Mouse (Mus musculus): ENCODE measurements at regions not wholly inside any gene's neighbourhood (a gene's known extent, or its start where the extent isn't known, plus 50 kb on each side); places are given as distances from the start of the nearest gene placed in this dataset.

DNA sequence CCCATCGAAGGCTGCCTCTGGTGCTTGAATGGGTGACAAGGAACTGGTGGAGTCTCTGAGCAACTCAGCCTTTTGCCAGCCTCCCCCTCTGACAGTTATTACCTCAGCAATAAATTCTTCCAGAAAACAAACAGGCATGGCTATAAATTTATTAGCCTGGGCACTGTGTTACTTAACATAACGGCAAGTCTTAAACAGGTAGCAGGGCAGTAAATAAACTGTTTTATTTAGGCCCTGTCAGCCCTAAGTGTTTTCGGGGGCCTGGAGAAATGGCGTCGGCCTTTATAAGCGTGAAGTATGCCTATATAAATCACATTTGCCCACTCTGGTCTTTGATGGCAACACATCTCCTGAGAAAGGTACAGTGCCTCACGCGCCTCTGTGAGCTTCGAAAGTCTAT lies 159.6 kb downstream of the 3110018I06Rik start:
- H3K27ac ChIP-seq (ENCODE audit: low read depth, low read length), result no peak overlapping the region
- no peaks in the 10 kb centered on the region for H3K4me1 ChIP-seq (replicated peaks; ENCODE audit: control insufficient read depth, insufficient read depth, low read length)
- H3K9ac ChIP-seq (ENCODE audit: low read depth, low read length), result no peak overlapping the region
- H3K27me3 ChIP-seq (replicated peaks; ENCODE audit: control insufficient read depth, insufficient read depth, low read length), result no peaks in the 10 kb centered on the region
- WGBS, result 87% methylated on average over 9 of the region's 9 CpGs
- no peaks in the 10 kb centered on the region for H3K36me3 ChIP-seq (ENCODE audit: control insufficient read depth, insufficient read depth, low read length)
- ATAC-seq (replicated peaks; ENCODE audit: low FRiP score) (no peak), DNase-seq (ENCODE audit: low spot score) (no peak)
- H3K4me2 ChIP-seq, result no peak overlapping the region
- H3K4me3 ChIP-seq (ENCODE audit: low read depth, low read length), result no peak overlapping the region
- no peaks in the 10 kb centered on the region for H3K9me3 ChIP-seq (ENCODE audit: control insufficient read depth, low read length)

DNA sequence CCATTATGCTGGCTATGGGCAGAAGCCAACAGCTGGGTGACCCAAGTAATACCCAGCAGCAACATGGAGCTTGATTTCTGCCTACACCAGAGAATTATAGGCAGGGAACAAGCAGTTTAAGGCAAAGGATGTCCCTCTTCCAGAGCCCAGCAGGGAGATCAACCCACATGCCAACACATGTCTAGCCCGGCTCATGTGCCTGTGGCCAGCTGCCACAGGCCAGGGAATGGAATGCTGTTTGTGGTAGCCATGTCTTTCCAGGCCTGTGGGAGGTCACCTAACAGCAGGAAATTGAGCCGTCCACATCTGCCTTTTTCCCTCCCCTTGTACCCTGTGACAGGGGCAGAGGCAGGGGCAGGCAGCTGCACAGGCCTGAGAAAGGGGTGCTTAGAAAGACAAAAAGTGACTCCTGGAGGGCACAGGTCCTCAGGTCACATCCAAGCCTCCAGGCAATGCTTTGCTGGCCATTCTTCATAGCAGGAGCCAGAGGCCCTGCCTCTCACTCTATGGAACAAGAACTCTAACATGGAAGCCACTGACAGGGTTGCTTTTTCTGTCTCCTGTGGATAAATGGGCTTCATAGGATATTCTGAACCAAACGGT lies 163.8 kb downstream of the 3110018I06Rik start:
- no peak overlapping the region for H3K27ac ChIP-seq (ENCODE audit: low read depth, low read length)
- DNase-seq (ENCODE audit: low spot score) (no peak), ATAC-seq (replicated peaks; ENCODE audit: low FRiP score) (no peak)
- H3K9ac ChIP-seq (ENCODE audit: low read depth, low read length), result no peak overlapping the region
- 48% methylated on average over 3 of the region's 3 CpGs for whole genome bisulfite sequencing
- no peaks in the 10 kb centered on the region for H3K27me3 ChIP-seq (replicated peaks; ENCODE audit: control insufficient read depth, insufficient read depth, low read length)
- H3K4me2 ChIP-seq, result no peak overlapping the region
- H3K4me3 ChIP-seq (ENCODE audit: low read depth, low read length), result no peak overlapping the region
- H3K4me1 ChIP-seq (replicated peaks; ENCODE audit: control insufficient read depth, insufficient read depth, low read length), result no peaks in the 10 kb centered on the region
- no peaks in the 10 kb centered on the region for H3K9me3 ChIP-seq (ENCODE audit: control insufficient read depth, low read length)
- H3K36me3 ChIP-seq (ENCODE audit: control insufficient read depth, insufficient read depth, low read length), result no peaks in the 10 kb centered on the region

DNA sequence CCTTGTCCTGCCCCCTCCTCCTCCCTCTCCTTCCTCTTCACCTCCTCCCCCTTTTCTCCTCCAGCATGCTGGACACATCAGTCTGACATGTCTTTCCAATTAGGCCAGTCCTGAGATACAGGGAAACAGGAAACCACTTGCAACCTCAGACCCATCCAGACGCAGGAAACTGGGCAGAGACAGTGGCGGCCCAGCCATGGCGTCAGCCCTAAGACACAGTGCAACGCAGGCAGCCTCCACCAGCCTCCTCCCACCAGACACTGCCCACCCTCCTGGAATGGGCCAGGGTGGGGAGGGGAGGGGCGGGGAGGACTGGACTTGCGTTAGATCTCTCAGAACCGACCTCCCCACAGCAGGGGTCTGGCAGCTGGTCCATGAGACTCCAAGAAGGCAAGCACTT lies 164.7 kb downstream of the 3110018I06Rik start:
- Histone ChIP-seq H3K9ac (ENCODE audit: low read depth, low read length) (no peak overlapping the region), H3K36me3 (ENCODE audit: control insufficient read depth, insufficient read depth, low read length) (no peaks in the 10 kb centered on the region), H3K27me3 (replicated peaks; ENCODE audit: control insufficient read depth, insufficient read depth, low read length) (no peaks in the 10 kb centered on the region), H3K27ac (ENCODE audit: low read depth, low read length) (no peak overlapping the region), H3K4me1 (replicated peaks; ENCODE audit: control insufficient read depth, insufficient read depth, low read length) (no peaks in the 10 kb centered on the region), H3K9me3 (ENCODE audit: control insufficient read depth, low read length) (no peaks in the 10 kb centered on the region), H3K4me2 (no peak overlapping the region), H3K4me3 (ENCODE audit: low read depth, low read length) (no peak overlapping the region)
- peak; percentile 35 for DNase-seq (ENCODE audit: low spot score)
- 21% methylated on average over 7 of the region's 7 CpGs for WGBS
- ATAC-seq (replicated peaks; ENCODE audit: low FRiP score), result peak; percentile 31; the same call in 1 of the 2 replicates

DNA sequence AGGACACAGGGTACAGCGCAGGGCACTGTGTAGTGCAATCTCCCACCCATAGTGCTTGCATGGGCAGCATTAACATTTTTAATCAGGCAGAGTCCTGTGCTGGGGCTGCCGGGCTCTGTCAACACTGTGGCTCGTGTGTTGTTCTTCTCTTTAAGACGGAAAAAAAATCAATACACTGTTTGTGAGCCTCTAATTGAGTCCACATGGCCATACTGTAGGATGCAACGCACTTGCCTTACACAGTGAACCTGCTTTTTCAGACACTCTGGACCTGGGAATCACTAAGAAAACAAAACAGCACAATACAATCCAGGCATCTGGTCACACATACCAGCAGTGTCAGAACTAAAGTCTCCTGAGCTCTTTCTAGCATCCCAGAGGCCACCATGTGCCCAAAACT lies 168.4 kb downstream of the 3110018I06Rik start:
- ATAC-seq (replicated peaks; ENCODE audit: low FRiP score), result no peak
- Histone ChIP-seq H3K4me3 (ENCODE audit: low read depth, low read length) (no peak overlapping the region), H3K36me3 (ENCODE audit: control insufficient read depth, insufficient read depth, low read length) (no peaks in the 10 kb centered on the region), H3K4me1 (replicated peaks; ENCODE audit: control insufficient read depth, insufficient read depth, low read length) (no peaks in the 10 kb centered on the region), H3K9ac (ENCODE audit: low read depth, low read length) (no peak overlapping the region), H3K27me3 (replicated peaks; ENCODE audit: control insufficient read depth, insufficient read depth, low read length) (no peaks in the 10 kb centered on the region), H3K9me3 (ENCODE audit: control insufficient read depth, low read length) (no peaks in the 10 kb centered on the region), H3K27ac (ENCODE audit: low read depth, low read length) (no peak overlapping the region), H3K4me2 (no peak overlapping the region)
- no peak for DNase-seq (ENCODE audit: low spot score)
- WGBS, result 51% methylated on average over 5 of the region's 5 CpGs

DNA sequence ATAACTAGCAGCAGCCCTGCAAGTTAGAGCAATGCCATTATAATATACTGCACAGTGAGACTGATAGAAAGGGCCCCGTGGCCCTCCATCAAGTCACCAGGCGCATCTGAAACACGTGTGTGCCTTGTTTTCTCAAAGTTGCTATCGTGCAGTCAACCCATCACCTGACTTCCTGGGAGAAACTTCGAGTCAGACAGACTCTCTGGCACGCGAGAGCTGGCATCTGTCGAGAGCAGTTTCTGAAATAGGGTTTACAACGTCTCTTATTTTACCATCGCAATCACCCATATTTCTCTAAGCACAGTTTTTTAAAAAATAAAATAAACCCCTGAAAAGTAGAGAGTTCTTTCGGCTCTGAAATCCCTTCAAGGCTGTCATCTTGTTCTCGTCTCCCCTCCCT lies 169.8 kb downstream of the 3110018I06Rik start:
- Histone ChIP-seq H3K36me3 (ENCODE audit: control insufficient read depth, insufficient read depth, low read length) (no peaks in the 10 kb centered on the region), H3K4me2 (no peak overlapping the region), H3K4me3 (ENCODE audit: low read depth, low read length) (no peak overlapping the region), H3K4me1 (replicated peaks; ENCODE audit: control insufficient read depth, insufficient read depth, low read length) (no peaks in the 10 kb centered on the region), H3K9me3 (ENCODE audit: control insufficient read depth, low read length) (no peaks in the 10 kb centered on the region), H3K27me3 (replicated peaks; ENCODE audit: control insufficient read depth, insufficient read depth, low read length) (no peaks in the 10 kb centered on the region), H3K27ac (ENCODE audit: low read depth, low read length) (no peak overlapping the region), H3K9ac (ENCODE audit: low read depth, low read length) (no peak overlapping the region)
- DNase-seq (ENCODE audit: low spot score) (no peak), ATAC-seq (replicated peaks; ENCODE audit: low FRiP score) (no peak)
- 84% methylated on average over 12 of the region's 12 CpGs for WGBS

DNA sequence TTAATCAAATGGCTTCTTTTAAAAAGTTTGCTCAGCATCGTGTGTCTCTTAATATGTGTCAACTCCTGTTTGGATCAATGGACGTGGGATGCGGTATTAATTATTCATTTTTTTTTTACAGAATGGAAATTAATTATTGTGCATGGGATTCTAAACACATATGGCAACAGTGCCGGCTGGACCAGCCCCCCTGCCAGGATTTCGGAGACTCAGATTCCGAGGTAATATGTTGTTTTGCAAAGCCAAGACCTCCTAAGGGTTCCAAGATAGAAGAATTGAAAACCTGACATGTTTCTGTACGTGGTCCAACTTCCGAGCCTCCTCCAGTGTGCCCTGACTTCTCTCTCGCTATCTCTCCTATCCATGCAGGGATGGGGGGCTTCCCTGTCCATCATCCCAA lies 170.4 kb downstream of the 3110018I06Rik start:
- ATAC-seq (replicated peaks; ENCODE audit: low FRiP score) (no peak), DNase-seq (ENCODE audit: low spot score) (no peak)
- no peaks in the 10 kb centered on the region for H3K9me3 ChIP-seq (ENCODE audit: control insufficient read depth, low read length)
- H3K36me3 ChIP-seq (ENCODE audit: control insufficient read depth, insufficient read depth, low read length), result no peaks in the 10 kb centered on the region
- H3K9ac ChIP-seq (ENCODE audit: low read depth, low read length), result no peak overlapping the region
- no peak overlapping the region for H3K4me3 ChIP-seq (ENCODE audit: low read depth, low read length)
- H3K4me1 ChIP-seq (replicated peaks; ENCODE audit: control insufficient read depth, insufficient read depth, low read length), result no peaks in the 10 kb centered on the region
- H3K27ac ChIP-seq (ENCODE audit: low read depth, low read length), result no peak overlapping the region
- no peaks in the 10 kb centered on the region for H3K27me3 ChIP-seq (replicated peaks; ENCODE audit: control insufficient read depth, insufficient read depth, low read length)
- 83% methylated on average over 9 of the region's 9 CpGs for WGBS
- no peak overlapping the region for H3K4me2 ChIP-seq

DNA sequence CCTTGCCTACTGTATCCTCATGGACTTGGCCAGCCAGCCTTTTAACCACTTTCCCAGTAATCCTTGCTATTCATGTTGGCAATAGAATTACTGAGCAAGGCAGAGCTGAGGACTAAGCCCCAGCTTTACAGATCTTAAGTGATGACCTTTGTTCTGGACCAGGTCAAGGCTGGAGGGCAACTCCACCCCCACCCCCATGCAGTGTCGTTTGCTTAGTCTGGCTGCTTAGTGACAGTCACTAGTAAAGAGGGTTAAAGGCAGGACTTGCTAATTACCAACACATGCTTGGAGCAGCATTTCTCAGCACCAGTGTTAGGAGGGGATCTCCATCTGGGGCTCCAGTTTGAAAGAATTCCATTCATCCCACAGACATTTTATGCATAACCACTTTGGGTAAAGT lies 174.2 kb downstream of the 3110018I06Rik start:
- no peak for ATAC-seq (replicated peaks; ENCODE audit: low FRiP score)
- DNase-seq (ENCODE audit: low spot score), result no peak
- Histone ChIP-seq H3K4me3 (ENCODE audit: low read depth, low read length) (no peak overlapping the region), H3K27ac (ENCODE audit: low read depth, low read length) (no peak overlapping the region), H3K4me1 (replicated peaks; ENCODE audit: control insufficient read depth, insufficient read depth, low read length) (no peaks in the 10 kb centered on the region), H3K36me3 (ENCODE audit: control insufficient read depth, insufficient read depth, low read length) (no peaks in the 10 kb centered on the region), H3K4me2 (no peak overlapping the region), H3K9me3 (ENCODE audit: control insufficient read depth, low read length) (no peaks in the 10 kb centered on the region), H3K9ac (ENCODE audit: low read depth, low read length) (no peak overlapping the region), H3K27me3 (replicated peaks; ENCODE audit: control insufficient read depth, insufficient read depth, low read length) (no peaks in the 10 kb centered on the region)
- WGBS, result 17% methylated on average over 1 of the region's 1 CpGs

DNA sequence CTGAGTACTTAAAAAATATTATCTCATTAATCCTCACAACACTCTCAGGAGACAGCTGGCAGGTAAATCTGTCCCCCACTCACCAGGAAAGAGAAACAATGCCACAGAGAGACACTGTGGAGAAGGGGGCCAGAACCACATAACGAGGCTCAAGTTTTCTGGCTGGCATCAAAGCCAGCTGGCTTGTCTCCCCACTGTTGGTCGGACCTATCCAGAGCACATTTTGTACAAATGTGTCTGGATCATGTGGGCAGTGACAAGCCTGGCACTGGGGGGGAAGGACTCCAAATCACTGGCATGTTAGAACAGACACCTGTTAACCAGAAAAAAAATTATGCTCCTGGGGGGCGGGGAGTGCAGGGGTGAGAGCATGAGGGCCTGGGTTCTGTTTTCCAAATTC lies 179.4 kb downstream of the 3110018I06Rik start:
- 76% methylated on average over 3 of the region's 3 CpGs for WGBS

DNA sequence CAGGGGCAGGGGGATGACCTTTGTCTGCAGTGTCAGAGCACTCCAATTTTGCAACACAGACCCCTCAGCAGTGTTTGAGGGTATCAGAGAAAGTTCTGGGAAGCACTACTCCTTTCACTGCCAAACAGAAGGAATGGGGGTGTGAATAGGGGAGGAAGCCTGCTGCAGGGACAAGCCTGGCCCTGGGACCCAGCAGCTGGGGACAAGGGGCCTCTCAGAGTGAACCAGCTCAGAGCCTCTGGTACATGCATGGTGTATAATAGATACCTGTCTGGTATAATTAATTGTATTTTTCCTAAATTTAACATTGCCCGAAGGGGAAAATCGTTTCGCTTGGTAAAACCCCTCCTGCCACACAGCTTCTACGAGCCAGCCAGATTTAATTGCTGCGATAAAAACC lies 180.6 kb downstream of the 3110018I06Rik start:
- H3K4me1 ChIP-seq (replicated peaks; ENCODE audit: control insufficient read depth, insufficient read depth, low read length), result no peaks in the 10 kb centered on the region
- WGBS, result 78% methylated on average over 5 of the region's 5 CpGs
- H3K27me3 ChIP-seq (replicated peaks; ENCODE audit: control insufficient read depth, insufficient read depth, low read length), result no peaks in the 10 kb centered on the region
- H3K4me2 ChIP-seq, result no peak overlapping the region
- no peak overlapping the region for H3K4me3 ChIP-seq (ENCODE audit: low read depth, low read length)
- no peaks in the 10 kb centered on the region; the same call in 1 of the 2 replicates for H3K9me3 ChIP-seq (ENCODE audit: control insufficient read depth, low read length)
- H3K27ac ChIP-seq (ENCODE audit: low read depth, low read length), result no peak overlapping the region
- H3K36me3 ChIP-seq (ENCODE audit: control insufficient read depth, insufficient read depth, low read length), result no peaks in the 10 kb centered on the region
- no peak overlapping the region for H3K9ac ChIP-seq (ENCODE audit: low read depth, low read length)
- ATAC-seq (replicated peaks; ENCODE audit: low FRiP score) (no peak), DNase-seq (ENCODE audit: low spot score) (no peak)

More for the DNA sequence above, 179.4 kb downstream of the 3110018I06Rik start:
- no peaks in the 10 kb centered on the region for H3K4me1 ChIP-seq (replicated peaks; ENCODE audit: control insufficient read depth, insufficient read depth, low read length)
- H3K4me2 ChIP-seq, result no peak overlapping the region
- H3K9me3 ChIP-seq (ENCODE audit: control insufficient read depth, low read length), result no peaks in the 10 kb centered on the region; the same call in 1 of the 2 replicates
- no peaks in the 10 kb centered on the region for H3K27me3 ChIP-seq (replicated peaks; ENCODE audit: control insufficient read depth, insufficient read depth, low read length)
- ATAC-seq (replicated peaks; ENCODE audit: low FRiP score) (no peak), DNase-seq (ENCODE audit: low spot score) (no peak)
- H3K36me3 ChIP-seq (ENCODE audit: control insufficient read depth, insufficient read depth, low read length), result no peaks in the 10 kb centered on the region
- no peak overlapping the region for H3K9ac ChIP-seq (ENCODE audit: low read depth, low read length)
- H3K4me3 ChIP-seq (ENCODE audit: low read depth, low read length), result no peak overlapping the region
- no peak overlapping the region for H3K27ac ChIP-seq (ENCODE audit: low read depth, low read length)

Data from liver, embryonic 11.5 days (tissue).